14 mouse cellular contexts compared by ENCODE assay signal in the genomic region with DNA sequence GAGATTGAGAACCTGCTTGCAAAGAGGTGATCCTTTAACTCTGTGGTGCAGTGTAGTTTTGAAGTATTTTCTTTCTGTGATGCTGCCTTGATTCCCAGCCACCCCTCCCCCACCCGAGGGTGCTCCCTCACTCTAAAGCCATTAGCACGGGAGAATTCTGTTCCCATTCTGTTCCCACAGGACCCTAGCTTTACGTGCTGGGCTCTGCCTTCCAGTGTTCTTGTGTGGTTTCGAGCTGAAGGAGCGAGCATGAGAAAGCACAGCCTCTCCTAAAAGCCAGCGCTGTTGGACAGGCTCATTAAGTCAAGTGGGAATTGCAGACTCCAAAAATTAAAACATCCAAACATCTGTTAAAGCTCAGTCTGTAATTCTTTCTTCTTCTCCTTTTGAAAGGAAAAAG. TPM values are rescaled to one million over a fixed set of nuclear protein-coding genes. Genes with fewer than 3 reads are reported as not detected.
A peak's percentile ranks its signal among the peaks of the same experiment; 100 is the strongest.
DNase-seq lines count a peak whose midpoint lies in the region; ATAC-seq lines count a peak whose summit lies in the region.
"Had no signal": no experiment of that assay in that cellular context is flagged by ENCODE, and none has a peak within 500 bp of the region (broad histone marks: within the 10 kb centered on the region; RNA-seq: fewer than 3 reads in every experiment).

No protein-coding gene starts in this region.

- H3K27me3 ChIP-seq in kidney, embryonic 15.5 days: no peaks in the 10 kb centered on the region
- H3K27me3 ChIP-seq in embryonic facial prominence, embryonic 10.5 days (replicated peaks; ENCODE audit: low read depth, poor library complexity, severe bottlenecking): no peaks in the 10 kb centered on the region
- H3K27me3 ChIP-seq: CH12.LX had no signal

- no peak overlapping the region for H3K9ac ChIP-seq in kidney, embryonic 15.5 days

- H3K4me2 ChIP-seq in kidney, embryonic 15.5 days: peak overlapping the region; percentile 24; the same call in 1 of the 2 replicates
- H3K4me2 ChIP-seq: liver, embryonic 11.5 days had no signal

- no peaks in the 10 kb centered on the region for H3K4me1 ChIP-seq in kidney, embryonic 15.5 days
- peaks cover 10% of the 10 kb centered on the region for H3K4me1 ChIP-seq in embryonic facial prominence, embryonic 10.5 days

- WGBS in kidney, embryonic 15.5 days: 17% methylated on average over 6 of the region's 6 CpGs
- WGBS in embryonic facial prominence, embryonic 10.5 days: 14% methylated on average over 6 of the region's 6 CpGs

- no peaks in the 10 kb centered on the region for H3K9me3 ChIP-seq in kidney, embryonic 15.5 days (replicated peaks)
- no peaks in the 10 kb centered on the region for H3K9me3 ChIP-seq in embryonic facial prominence, embryonic 10.5 days

- H3K36me3 ChIP-seq in kidney, embryonic 15.5 days: no peaks in the 10 kb centered on the region
- no peaks in the 10 kb centered on the region for H3K36me3 ChIP-seq in embryonic facial prominence, embryonic 10.5 days (replicated peaks)

- H3K4me3 ChIP-seq in kidney, embryonic 15.5 days (replicated peaks): no peak overlapping the region
- H3K4me3 ChIP-seq in embryonic facial prominence, embryonic 10.5 days: no peak overlapping the region

- intact Hi-C loops in gastrocnemius, postnatal 14 days (cut with DNase I; ENCODE audit: low total_unique reads): no loop called here
- intact Hi-C loops in left cerebral cortex, postnatal 25 days (cut with DNase I): loop anchor here (10.0 kb wide), 1 partner anchor 308 kb away; no protein-coding TSS in a partner anchor

- ATAC-seq in kidney, embryonic 15.5 days (replicated peaks; ENCODE audit: low FRiP score): no peak
- ATAC-seq: activated CD4-positive, CD25-positive, alpha-beta regulatory T cell, adult 4 months had no signal

- no peak for DNase-seq in kidney, postnatal 25 days
- DNase-seq in embryonic facial prominence, embryonic 10.5 days (ENCODE audit: low spot score): peak; percentile 30
- peak; percentile 38 for DNase-seq in gastrocnemius, postnatal 14 days
- peak; percentile 23 for DNase-seq in heart, postnatal 4 days
- no peak for DNase-seq in layer of hippocampus, adult 9-11 months
- DNase-seq in thymus, postnatal 4 days: no peak
- DNase-seq in left cerebral cortex, postnatal 25 days (ENCODE audit: low spot score in 2 of 2): no peak
- DNase-seq: cerebellum, adult 8-10 months; kidney, postnatal 36 days; thymus, postnatal 25 days had no signal

- H3K27ac ChIP-seq in kidney, embryonic 15.5 days: 0 out of 2 replicates have a peak overlapping the region, but pooled peaks have one; percentile 54
- H3K27ac ChIP-seq in embryonic facial prominence, embryonic 10.5 days (replicated peaks): 0 out of 2 replicates have a peak overlapping the region, but pooled peaks have one; percentile 19

RNA-seq across cellular contexts. Expression of gene Mpdz, which starts 40.5 kb away (rescaled TPM):
- 30.3 and 31.2 TPM in 2 replicates for polyA plus RNA-seq in kidney, embryonic 15.5 days (2015; fragmentation: Nextera tagmentation; extraction: Ambion mirVana)
- polyA plus RNA-seq in embryonic facial prominence, embryonic 10.5 days (2016; fragmentation: Nextera tagmentation; extraction: Ambion mirVana): 39.9 and 49.0 TPM in 2 replicates
- 10 to 100 TPM; 34.9 to 46.6 TPM for total RNA-seq in gastrocnemius, postnatal 14 days (2021)
- total RNA-seq in heart, postnatal 4 days (2021): 10 to 100 TPM; 49.8 to 50.4 TPM
- total RNA-seq in left cerebral cortex, postnatal 25 days (2021): 10 to 100 TPM; 54.9 to 56.1 TPM
- total RNA-seq: CH12.LX had no signal

Comparison
In these comparisons a context has a peak if more than half of its experiments do, and no peak if none do; other contexts are left out.
1. DNase-seq: peak in embryonic facial prominence, embryonic 10.5 days (single experiment), gastrocnemius, postnatal 14 days (single experiment) and heart, postnatal 4 days (single experiment); none in kidney, postnatal 25 days (0 of 2), layer of hippocampus, adult 9-11 months (single experiment), thymus, postnatal 4 days (single experiment) and left cerebral cortex, postnatal 25 days (0 of 2).